Mouse (Mus musculus): Measurements from ENCODE around the gene Tpbpa.

DNA sequence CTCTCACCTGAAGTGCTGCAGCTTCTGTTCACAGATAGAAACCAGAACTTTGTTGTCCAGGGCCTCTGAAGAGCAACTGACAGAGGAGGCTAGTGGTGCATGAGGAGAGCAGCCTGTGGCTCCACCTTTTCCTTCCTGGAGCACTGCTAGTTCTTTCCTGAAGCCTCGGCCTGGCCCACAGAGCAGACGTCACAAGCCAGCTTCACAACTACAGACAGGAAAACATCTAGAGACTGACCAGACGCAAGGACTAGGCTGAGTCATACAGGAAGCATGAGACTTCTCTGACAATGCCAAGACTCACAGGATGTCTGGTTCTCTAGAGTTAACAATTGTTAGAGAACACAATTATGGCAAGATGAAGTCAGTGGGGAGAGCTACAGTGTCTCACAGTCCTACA is 44.5 kb downstream of the Tpbpa start, which contains the start of gene Ctla2b:
- TF ChIP-seq GATA1 (IDR thresholded peaks at IDR 0.05; ENCODE audit: borderline replicate concordance, low read length) (peak; percentile 67; the same call in 1 of the 3 replicates), FLI1 (IDR thresholded peaks at IDR 0.05; ENCODE audit: low read length) (peak; percentile 88)
